Mouse (Mus musculus): ENCODE data around the gene C2. TPM values are rescaled to one million over a fixed set of nuclear protein-coding genes. Genes with fewer than 3 reads are reported as not detected.

The C2 gene
- polyA plus RNA-seq, 1 experiment from 2014 or later = 0.86 TPM

DNA sequence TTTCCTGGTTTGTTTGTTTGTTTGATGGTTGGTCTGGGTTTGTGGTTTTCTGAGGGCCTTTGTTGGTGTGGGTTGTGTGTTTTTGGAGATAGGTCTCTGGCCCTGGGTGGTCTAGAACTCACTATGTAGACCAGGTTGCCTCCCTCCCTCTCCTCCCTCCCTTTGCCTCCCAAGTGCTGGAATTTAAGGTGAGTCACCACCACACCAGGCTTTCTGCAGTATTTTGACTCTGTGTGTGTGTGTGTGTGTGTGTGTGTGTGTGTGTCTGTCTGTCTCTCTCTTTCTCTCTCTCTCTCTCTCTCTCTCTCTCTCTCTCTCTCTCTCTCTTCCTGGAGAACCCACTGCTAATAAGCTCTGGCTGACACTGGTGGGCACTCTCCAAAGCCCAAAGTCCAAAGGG, 16.9 kb downstream of the C2 start:
- Histone ChIP-seq H3K4me3 (ENCODE audit: low read depth, low read length) (no peak overlapping the region), H3K27ac (ENCODE audit: low read depth, low read length) (no peak overlapping the region), H3K9me3 (ENCODE audit: control insufficient read depth, low read length) (no peaks in the 10 kb centered on the region), H3K4me2 (ENCODE audit: low read depth) (no peak overlapping the region), H3K36me3 (ENCODE audit: control insufficient read depth, insufficient read depth, low read length) (no peaks in the 10 kb centered on the region), H3K27me3 (ENCODE audit: control insufficient read depth, insufficient read depth, low read length) (no peaks in the 10 kb centered on the region; the same call in 1 of the 2 replicates), H3K9ac (ENCODE audit: low read length) (no peak overlapping the region), H3K4me1 (ENCODE audit: control insufficient read depth, insufficient read depth, low read length) (no peaks in the 10 kb centered on the region)
- DNase-seq (ENCODE audit: low spot score) (no peak), ATAC-seq (ENCODE audit: insufficient read depth, low FRiP score, low TSS enrichment) (no peak)

GRCm38 (mm10) chr17:34879336-34879879, 18.7 kb downstream of the C2 start, which contains the start of gene Zbtb12:
Zbtb12 (plus strand) TSS chr17:34879483.
- H3K9me3 ChIP-seq (ENCODE audit: control insufficient read depth, low read length) = no peaks in the 10 kb centered on the region
- ATAC-seq (ENCODE audit: insufficient read depth, low FRiP score, low TSS enrichment) (no peak), DNase-seq (ENCODE audit: low spot score) (no peak)
- no peaks in the 10 kb centered on the region for H3K4me1 ChIP-seq (ENCODE audit: control insufficient read depth, insufficient read depth, low read length)
- no peak within 1 kb of the TSS for H3K4me2 ChIP-seq (ENCODE audit: low read depth)
- no peak within 1 kb of the TSS for H3K9ac ChIP-seq (ENCODE audit: low read length)
- H3K36me3 ChIP-seq (ENCODE audit: control insufficient read depth, insufficient read depth, low read length) = no peaks in the 10 kb centered on the region
- no peaks in the 10 kb centered on the region; the same call in 1 of the 2 replicates for H3K27me3 ChIP-seq (ENCODE audit: control insufficient read depth, insufficient read depth, low read length)
- H3K27ac ChIP-seq (ENCODE audit: low read depth, low read length) = no peak within 1 kb of the TSS
- WGBS = 72% methylated on average over 11 of the region's 11 CpGs
- no peak within 1 kb of the TSS for H3K4me3 ChIP-seq (ENCODE audit: low read depth, low read length)

GRCm38 (mm10) chr17:34874321-34874720, 23.7 kb downstream of the C2 start:
- H3K4me1 ChIP-seq (ENCODE audit: control insufficient read depth, insufficient read depth, low read length) = no peaks in the 10 kb centered on the region
- H3K4me2 ChIP-seq (ENCODE audit: low read depth) = no peak overlapping the region
- no peaks in the 10 kb centered on the region for H3K36me3 ChIP-seq (ENCODE audit: control insufficient read depth, insufficient read depth, low read length)
- ATAC-seq (ENCODE audit: insufficient read depth, low FRiP score, low TSS enrichment) (no peak), DNase-seq (ENCODE audit: low spot score) (no peak)
- no peaks in the 10 kb centered on the region for H3K9me3 ChIP-seq (ENCODE audit: control insufficient read depth, low read length)
- H3K4me3 ChIP-seq (ENCODE audit: low read depth, low read length) = no peak overlapping the region
- no peak overlapping the region for H3K27ac ChIP-seq (ENCODE audit: low read depth, low read length)
- no peaks in the 10 kb centered on the region for H3K27me3 ChIP-seq (ENCODE audit: control insufficient read depth, insufficient read depth, low read length)
- no peak overlapping the region for H3K9ac ChIP-seq (ENCODE audit: low read length)
- 92% methylated on average over 6 of the region's 6 CpGs for WGBS

DNA sequence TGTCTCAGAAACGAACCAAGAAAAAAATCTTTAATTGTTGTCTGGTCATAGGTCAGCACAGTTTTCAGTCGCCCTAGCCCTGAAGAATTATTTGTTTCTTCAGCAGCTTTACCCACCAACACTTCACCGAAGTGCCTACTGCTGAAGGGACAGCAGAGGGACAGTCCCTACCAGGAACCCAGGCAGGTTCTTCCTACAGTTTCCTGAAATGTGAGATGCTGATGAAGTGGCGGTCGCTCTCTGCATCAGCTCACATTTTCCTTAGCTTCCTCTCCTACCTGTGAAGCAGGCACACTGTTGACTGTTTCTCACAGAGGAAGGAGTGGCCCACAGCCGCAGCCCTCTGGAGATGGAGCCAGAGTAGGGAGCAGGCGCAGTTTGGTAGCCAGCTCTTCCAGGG, 32.1 kb downstream of the C2 start:
- H3K4me1 ChIP-seq (ENCODE audit: control insufficient read depth, insufficient read depth, low read length) = no peaks in the 10 kb centered on the region
- ATAC-seq (ENCODE audit: insufficient read depth, low FRiP score, low TSS enrichment) = no peak
- H3K9me3 ChIP-seq (ENCODE audit: control insufficient read depth, low read length) = no peaks in the 10 kb centered on the region
- no peak overlapping the region for H3K4me2 ChIP-seq (ENCODE audit: low read depth)
- WGBS = 70% methylated on average over 7 of the region's 7 CpGs
- no peak for DNase-seq (ENCODE audit: low spot score)
- no peaks in the 10 kb centered on the region for H3K36me3 ChIP-seq (ENCODE audit: control insufficient read depth, insufficient read depth, low read length)
- no peak overlapping the region for H3K9ac ChIP-seq (ENCODE audit: low read length)
- no peak overlapping the region for H3K27ac ChIP-seq (ENCODE audit: low read depth, low read length)
- no peak overlapping the region for H3K4me3 ChIP-seq (ENCODE audit: low read depth, low read length)
- H3K27me3 ChIP-seq (ENCODE audit: control insufficient read depth, insufficient read depth, low read length) = no peaks in the 10 kb centered on the region

DNA sequence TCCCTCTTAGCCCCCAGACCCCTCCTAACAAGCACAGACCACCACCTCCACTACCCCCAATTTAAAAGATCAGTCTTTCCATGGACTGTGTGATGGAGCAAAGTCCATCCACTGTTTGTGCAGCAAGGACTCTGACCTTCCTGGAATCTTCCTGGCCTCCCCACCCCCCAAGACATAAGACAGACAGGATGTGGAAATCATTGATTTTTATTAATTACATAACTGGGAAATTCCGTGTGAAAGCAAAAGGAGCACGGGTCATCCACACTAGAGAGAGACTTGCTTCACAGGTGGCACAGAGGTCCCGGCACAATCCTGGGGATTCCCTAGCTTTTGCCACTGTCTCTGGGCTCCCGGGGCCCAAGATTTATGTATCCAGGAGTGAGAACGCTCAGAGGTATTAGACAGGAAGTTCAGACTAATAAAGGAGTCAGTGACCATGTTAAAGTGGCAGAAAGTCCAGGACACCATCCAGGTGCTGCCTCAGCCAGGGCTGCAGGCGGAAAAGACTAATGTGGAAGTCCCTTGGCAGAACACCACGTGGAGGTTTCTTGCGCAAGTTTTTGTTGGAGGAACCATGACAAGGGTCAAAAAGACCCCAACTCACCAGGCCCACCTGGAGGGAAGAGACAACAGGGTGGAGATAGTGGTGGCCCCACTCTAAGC, 35.5 kb downstream of the C2 start, which contains the start of gene Cfb:
Cfb (minus strand) TSS at position 103 of the 666 bp plus-strand sequence.
- WGBS = 65% methylated on average over 8 of the region's 8 CpGs
- no peak within 1 kb of the TSS for H3K4me3 ChIP-seq (ENCODE audit: low read depth, low read length)
- H3K9me3 ChIP-seq (ENCODE audit: control insufficient read depth, low read length) = no peaks in the 10 kb centered on the region
- ATAC-seq (ENCODE audit: insufficient read depth, low FRiP score, low TSS enrichment) = no peak
- no peaks in the 10 kb centered on the region for H3K27me3 ChIP-seq (ENCODE audit: control insufficient read depth, insufficient read depth, low read length)
- no peak within 1 kb of the TSS for H3K9ac ChIP-seq (ENCODE audit: low read length)
- DNase-seq (ENCODE audit: low spot score) = no peak
- no peaks in the 10 kb centered on the region for H3K4me1 ChIP-seq (ENCODE audit: control insufficient read depth, insufficient read depth, low read length)
- H3K36me3 ChIP-seq (ENCODE audit: control insufficient read depth, insufficient read depth, low read length) = no peaks in the 10 kb centered on the region
- no peak within 1 kb of the TSS for H3K27ac ChIP-seq (ENCODE audit: low read depth, low read length)
- H3K4me2 ChIP-seq (ENCODE audit: low read depth) = no peak within 1 kb of the TSS

DNA sequence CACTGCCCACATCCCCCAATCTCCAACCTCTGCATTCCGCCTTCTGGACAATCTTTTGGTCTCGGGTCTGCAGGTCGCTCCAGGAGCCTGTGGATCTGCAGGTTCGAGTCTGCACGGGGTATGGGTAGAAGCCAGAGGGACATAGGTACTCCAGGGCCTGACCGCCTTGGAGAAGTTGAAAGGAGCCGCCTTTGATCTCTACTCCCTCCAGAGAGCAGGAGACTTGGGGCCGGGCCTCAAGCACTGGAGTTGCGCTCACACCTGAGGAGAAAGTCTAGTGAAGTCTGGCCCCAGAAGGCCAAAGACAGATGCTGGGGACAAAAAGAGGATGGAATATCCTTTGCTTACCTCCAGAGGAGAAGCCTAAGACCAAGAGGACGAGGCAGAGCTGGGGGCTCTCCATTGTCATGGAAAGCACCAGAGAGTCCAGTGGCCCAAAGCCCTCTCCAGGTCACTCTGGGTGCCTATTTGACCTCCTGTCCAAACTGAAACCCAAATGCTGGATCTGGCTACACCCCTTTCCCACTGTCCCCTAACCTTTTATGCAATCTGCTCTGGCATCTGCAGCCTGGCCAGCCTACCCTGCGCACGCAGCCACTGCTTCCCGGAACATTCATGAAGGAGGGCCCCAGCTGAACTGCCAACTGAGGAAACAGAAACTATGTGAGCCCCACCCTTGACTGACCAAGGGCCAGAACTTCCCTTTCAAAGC, 36.2 kb downstream of the C2 start:
- H3K9ac ChIP-seq (ENCODE audit: low read length) = no peak overlapping the region
- no peak for ATAC-seq (ENCODE audit: insufficient read depth, low FRiP score, low TSS enrichment)
- H3K27me3 ChIP-seq (ENCODE audit: control insufficient read depth, insufficient read depth, low read length) = no peaks in the 10 kb centered on the region
- no peak for DNase-seq (ENCODE audit: low spot score)
- no peaks in the 10 kb centered on the region for H3K36me3 ChIP-seq (ENCODE audit: control insufficient read depth, insufficient read depth, low read length)
- 70% methylated on average over 13 of the region's 13 CpGs for WGBS
- no peaks in the 10 kb centered on the region for H3K9me3 ChIP-seq (ENCODE audit: control insufficient read depth, low read length)
- H3K27ac ChIP-seq (ENCODE audit: low read depth, low read length) = no peak overlapping the region
- no peak overlapping the region for H3K4me2 ChIP-seq (ENCODE audit: low read depth)
- no peak overlapping the region for H3K4me3 ChIP-seq (ENCODE audit: low read depth, low read length)
- no peaks in the 10 kb centered on the region for H3K4me1 ChIP-seq (ENCODE audit: control insufficient read depth, insufficient read depth, low read length)

DNA sequence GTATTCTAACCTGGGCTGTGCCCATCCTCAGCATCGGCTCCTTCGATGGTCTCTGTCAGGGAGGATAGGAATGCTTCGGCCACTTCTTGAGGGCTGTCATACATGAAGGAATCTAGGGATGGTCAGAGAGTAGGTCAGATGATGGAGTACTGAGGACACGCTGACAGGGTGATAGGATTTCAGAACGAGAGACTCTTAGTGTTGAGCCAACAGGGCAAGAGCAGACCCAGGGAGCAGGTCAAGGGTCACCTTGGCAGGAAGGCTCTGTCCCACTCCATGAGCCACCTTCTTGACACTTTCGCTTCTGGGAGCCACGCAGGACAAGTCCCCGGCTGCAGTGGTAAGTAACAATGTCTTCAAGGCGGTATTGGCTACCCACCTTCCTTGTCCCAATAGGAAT, 37.6 kb downstream of the C2 start:
- ATAC-seq (ENCODE audit: insufficient read depth, low FRiP score, low TSS enrichment) (no peak), DNase-seq (ENCODE audit: low spot score) (no peak)
- H3K9me3 ChIP-seq (ENCODE audit: control insufficient read depth, low read length) = no peaks in the 10 kb centered on the region
- H3K9ac ChIP-seq (ENCODE audit: low read length) = no peak overlapping the region
- no peak overlapping the region for H3K27ac ChIP-seq (ENCODE audit: low read depth, low read length)
- no peak overlapping the region for H3K4me3 ChIP-seq (ENCODE audit: low read depth, low read length)
- H3K36me3 ChIP-seq (ENCODE audit: control insufficient read depth, insufficient read depth, low read length) = no peaks in the 10 kb centered on the region
- no peaks in the 10 kb centered on the region for H3K27me3 ChIP-seq (ENCODE audit: control insufficient read depth, insufficient read depth, low read length)
- no peaks in the 10 kb centered on the region for H3K4me1 ChIP-seq (ENCODE audit: control insufficient read depth, insufficient read depth, low read length)
- H3K4me2 ChIP-seq (ENCODE audit: low read depth) = no peak overlapping the region
- 87% methylated on average over 9 of the region's 9 CpGs for WGBS

GRCm38 (mm10) chr17:34858670-34859069, 39.4 kb downstream of the C2 start:
- Histone ChIP-seq H3K27ac (ENCODE audit: low read depth, low read length) (no peak overlapping the region), H3K27me3 (ENCODE audit: control insufficient read depth, insufficient read depth, low read length) (no peaks in the 10 kb centered on the region), H3K4me2 (ENCODE audit: low read depth) (no peak overlapping the region), H3K4me3 (ENCODE audit: low read depth, low read length) (no peak overlapping the region), H3K36me3 (ENCODE audit: control insufficient read depth, insufficient read depth, low read length) (peaks cover 3% of the 10 kb centered on the region), H3K4me1 (ENCODE audit: control insufficient read depth, insufficient read depth, low read length) (no peaks in the 10 kb centered on the region), H3K9me3 (ENCODE audit: control insufficient read depth, low read length) (no peaks in the 10 kb centered on the region), H3K9ac (ENCODE audit: low read length) (no peak overlapping the region)
- ATAC-seq (ENCODE audit: insufficient read depth, low FRiP score, low TSS enrichment) (no peak), DNase-seq (ENCODE audit: low spot score) (no peak)
- 91% methylated on average over 4 of the region's 4 CpGs for WGBS

GRCm38 (mm10) chr17:34855825-34856224, 42.2 kb downstream of the C2 start:
- peaks cover 5% of the 10 kb centered on the region; the same call in 1 of the 2 replicates for H3K4me1 ChIP-seq (ENCODE audit: control insufficient read depth, insufficient read depth, low read length)
- H3K4me2 ChIP-seq (ENCODE audit: low read depth) = no peak overlapping the region
- H3K27me3 ChIP-seq (ENCODE audit: control insufficient read depth, insufficient read depth, low read length) = no peaks in the 10 kb centered on the region
- H3K36me3 ChIP-seq (ENCODE audit: control insufficient read depth, insufficient read depth, low read length) = peaks cover 3% of the 10 kb centered on the region
- no peak overlapping the region for H3K4me3 ChIP-seq (ENCODE audit: low read depth, low read length)
- DNase-seq (ENCODE audit: low spot score) = peak; percentile 56
- ATAC-seq (ENCODE audit: insufficient read depth, low FRiP score, low TSS enrichment) = no peak
- 51% methylated on average over 3 of the region's 3 CpGs for WGBS
- H3K9me3 ChIP-seq (ENCODE audit: control insufficient read depth, low read length) = no peaks in the 10 kb centered on the region
- no peak overlapping the region for H3K27ac ChIP-seq (ENCODE audit: low read depth, low read length)
- H3K9ac ChIP-seq (ENCODE audit: low read length) = no peak overlapping the region

Data from neural tube, embryonic 11.5 days (tissue).